Mouse (Mus musculus) activated CD4-positive, CD25-positive, alpha-beta regulatory T cell, adult 4 months (primary cell): ENCODE measurements around the gene Slc39a7. TPM values are rescaled to one million over a fixed set of nuclear protein-coding genes. Genes with fewer than 3 reads are reported as not detected.
"Not testable (repeated sequence)": the region's sequence is repeated elsewhere in the genome, so short reads cannot be mapped to it uniquely, and the experiment has no call there.

Source experiments
- ATAC-seq: one replicate; pipeline ENCODE4 v1.8.0; 2017
- polyA plus RNA-seq, 2 experiments: library from polyadenylated mRNA; unstranded; fragments of 100-300 nt; shearing (Covaris generic); gene quantifications; one replicate each; pipeline ENCODE4 v1.2.1; 2017

Slc39a7 gene
- polyA plus RNA-seq, 2 experiments from 2014 or later, result 34.6 to 49.4 TPM

DNA sequence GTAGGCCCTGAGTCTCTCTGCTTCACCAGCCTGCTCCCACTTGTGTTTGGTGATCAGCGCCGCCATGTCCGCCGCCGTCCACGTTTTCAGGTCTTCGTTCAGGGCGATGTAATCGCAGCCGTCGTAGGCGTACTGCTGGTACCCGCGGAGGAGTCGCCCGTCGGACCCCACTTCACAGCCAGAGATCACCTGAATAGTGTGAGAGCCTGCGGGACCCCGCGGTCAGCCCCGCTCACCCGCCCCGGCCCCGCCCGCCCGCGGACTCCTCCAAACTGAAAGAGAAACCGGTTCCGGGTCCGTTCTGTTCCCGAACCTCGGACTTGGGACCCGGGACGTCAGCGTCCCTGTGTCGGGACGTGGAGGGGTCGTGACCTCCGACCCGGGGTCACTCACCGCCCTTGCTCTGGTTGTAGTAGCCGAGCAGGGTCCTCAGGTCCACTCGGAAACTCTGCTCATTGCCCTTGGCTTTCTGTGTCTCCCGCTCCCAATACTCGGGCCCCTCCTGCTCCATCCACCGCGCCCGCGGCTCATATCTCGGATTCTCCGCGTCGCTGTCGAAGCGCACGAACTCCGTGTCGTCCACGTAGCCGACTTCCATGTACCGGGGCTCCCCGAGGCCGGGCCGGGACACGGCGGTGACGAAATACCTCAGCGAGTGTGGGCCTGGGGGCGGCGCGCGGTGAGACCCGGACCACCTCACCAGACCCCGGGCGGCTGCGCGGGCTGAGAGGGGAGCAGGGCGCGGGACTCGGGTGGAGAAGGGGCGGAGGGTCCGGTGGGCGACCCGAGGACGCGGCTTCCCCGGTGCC is 31.9 kb downstream of the Slc39a7 start:
- peak; percentile 4 for ATAC-seq

DNA sequence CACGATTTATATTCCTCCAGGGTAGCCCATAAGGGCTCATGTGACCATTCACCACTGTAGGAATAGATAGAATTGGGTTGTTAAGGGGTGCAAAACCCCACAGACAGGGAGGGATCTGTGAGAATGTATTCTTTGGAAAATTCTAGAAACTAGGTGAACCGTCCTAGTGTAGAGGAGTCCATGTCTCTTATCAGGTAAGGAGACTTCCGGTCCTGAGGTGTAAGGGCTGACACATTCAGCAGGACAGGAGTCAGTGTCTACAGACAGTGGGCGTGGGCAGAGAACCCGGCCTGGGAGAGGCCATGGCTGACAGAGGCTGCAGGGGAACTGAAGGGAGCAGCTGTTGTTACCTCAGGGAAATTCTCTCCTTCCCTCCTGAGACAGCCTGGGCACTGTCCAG is 32.8 kb downstream of the Slc39a7 start:
- ATAC-seq, result not testable (repeated sequence)

DNA sequence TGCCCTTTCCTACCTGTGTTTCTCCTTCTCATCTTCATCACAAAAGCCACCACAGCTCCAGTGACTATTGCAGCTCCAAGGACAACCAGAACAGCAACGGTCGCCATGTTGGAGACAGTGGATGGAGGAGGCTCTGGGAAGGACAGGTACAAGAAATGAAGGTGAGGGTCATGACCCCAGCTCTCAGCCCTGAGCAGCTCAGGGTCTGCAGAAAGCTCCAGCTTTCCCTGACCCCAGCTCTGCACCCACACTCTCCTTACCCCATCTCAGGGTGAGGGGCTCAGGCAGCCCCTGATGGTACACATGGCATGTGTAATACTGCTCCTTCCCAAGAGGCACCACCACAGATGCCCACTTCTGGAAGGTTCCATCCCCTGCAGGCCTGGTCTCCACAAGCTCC is 34.5 kb downstream of the Slc39a7 start:
- not testable (repeated sequence) for ATAC-seq

DNA sequence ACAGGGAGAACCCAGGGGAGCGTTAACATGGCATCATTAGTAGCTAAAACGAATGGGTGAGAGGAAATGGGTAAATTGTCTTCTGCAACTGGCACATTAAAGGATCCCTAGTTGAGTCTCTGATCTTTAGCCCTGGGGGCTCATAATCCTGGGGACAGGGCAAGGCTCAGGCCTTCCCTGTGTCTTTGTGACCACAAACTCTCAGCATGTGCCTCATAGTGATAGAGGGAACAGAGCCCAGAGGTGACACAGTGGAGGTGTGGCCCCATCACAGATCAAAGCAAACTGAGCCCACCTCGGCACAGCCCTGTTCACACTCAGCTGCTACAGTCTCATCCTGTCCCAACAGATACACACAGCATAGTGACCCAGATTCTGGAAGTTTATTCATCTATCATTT is 35.8 kb downstream of the Slc39a7 start:
- ATAC-seq, result no peak

DNA sequence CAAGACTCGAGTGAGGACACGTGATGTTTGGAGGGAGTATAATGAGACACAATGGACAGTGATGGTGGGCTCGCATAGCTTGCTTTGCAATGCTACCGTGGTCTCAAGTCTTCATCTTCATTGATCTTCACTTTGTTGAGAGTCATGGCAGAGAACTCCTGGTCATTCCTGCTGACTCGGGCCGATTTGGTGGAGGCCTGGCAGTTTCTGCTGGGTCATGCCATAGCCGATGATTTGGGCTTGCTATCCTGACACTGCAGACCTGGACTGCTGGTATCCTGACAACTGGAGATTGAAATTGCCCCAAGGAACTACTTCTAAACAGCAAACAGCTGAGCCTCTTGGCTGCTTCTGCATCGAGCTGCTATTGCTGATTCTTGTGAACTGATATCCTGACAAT is 36.5 kb downstream of the Slc39a7 start:
- no peak for ATAC-seq

DNA sequence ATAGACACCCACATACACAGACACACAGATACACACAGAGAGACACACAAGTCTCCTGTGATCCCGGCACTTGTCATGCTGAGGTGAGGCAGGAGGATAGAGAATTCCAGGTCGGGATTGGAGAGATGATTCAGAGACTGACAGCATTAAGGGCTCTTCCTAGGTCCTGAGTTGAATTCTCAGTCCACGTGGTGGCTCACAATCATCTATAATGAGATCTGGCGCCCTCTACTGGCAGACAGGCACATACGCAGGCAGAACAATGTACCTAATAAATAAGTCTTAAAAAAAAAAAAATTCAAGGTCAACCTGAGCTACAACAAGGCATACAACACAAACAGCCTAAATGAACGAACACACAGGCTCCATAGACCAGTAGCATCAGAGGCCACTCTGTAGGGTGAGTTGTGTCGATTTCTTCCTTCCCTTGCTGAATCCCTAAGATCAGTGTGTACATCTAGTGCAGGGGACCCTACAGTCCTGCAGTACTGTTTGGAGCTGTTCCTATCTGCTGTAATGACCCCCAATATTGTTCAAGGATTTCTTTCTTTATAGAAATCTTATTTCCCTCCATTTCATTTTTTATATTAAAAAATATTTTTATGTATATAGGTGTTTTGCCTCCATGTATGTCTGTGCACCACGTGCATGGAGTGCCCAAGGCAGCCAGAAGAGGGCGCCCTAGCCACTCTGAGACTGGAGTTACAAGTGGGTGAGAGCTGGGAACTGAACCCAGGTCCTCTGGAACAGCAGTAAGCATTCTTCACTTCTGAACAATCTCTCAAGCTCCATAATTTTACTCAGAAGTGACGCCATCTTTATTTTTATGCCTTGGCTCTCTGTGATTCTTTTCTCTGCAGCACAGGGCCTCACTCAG is 39.5 kb downstream of the Slc39a7 start:
- ATAC-seq, result peak; percentile 50

DNA sequence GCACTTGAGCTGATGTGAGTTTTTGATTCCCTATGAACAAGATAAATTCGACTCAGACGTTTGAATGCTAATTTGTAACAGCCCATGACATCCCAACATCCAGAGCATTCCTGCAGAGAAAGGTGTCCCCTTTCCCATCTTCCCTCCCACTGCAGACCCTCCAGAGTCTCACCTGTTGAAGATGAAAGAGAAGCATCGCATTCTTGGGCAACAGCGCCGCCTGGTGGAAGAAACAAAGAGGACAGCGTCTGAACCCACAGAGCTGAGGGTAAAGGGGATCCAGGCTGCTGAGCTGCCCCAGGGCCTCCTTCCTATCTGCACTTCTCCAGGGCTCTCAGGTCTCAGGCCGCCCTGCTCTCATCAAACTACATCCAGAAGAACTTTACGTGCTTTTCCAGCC is 49.3 kb downstream of the Slc39a7 start:
- not testable (repeated sequence) for ATAC-seq

DNA sequence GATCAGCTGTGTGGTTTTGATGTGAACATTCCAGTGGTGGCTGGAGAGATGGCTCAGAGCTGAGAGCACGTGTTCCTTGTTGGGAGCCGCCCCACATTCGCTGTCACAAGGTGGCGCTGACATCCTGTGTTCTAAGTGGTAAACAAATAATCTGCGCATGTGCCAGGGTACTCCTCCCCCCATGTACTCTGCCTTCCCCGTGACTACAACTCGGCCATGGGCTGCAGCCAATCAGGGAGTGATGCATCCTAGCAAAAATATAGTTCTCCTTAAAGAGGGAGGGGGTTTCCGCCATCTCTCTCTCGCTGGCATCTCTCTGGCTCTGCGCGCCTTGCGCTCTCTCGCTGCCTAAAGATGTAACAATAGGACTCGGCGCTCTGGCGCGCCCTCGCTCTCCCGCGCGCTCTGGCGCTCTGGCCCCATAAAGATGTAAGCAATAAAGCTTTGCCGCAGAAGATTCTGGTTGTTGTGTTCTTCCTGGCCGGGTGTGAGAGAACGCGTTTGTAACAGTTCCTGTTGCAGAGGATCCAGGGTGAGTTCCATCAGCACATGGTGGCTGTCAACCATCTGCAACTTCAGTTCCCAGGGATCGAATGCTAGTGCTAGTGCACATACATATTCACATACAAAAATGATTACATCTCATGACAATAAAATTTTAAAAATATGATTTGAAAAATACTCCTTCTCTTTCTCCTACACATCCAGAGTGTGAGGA is 50.1 kb downstream of the Slc39a7 start:
- peak; percentile 66 for ATAC-seq

DNA sequence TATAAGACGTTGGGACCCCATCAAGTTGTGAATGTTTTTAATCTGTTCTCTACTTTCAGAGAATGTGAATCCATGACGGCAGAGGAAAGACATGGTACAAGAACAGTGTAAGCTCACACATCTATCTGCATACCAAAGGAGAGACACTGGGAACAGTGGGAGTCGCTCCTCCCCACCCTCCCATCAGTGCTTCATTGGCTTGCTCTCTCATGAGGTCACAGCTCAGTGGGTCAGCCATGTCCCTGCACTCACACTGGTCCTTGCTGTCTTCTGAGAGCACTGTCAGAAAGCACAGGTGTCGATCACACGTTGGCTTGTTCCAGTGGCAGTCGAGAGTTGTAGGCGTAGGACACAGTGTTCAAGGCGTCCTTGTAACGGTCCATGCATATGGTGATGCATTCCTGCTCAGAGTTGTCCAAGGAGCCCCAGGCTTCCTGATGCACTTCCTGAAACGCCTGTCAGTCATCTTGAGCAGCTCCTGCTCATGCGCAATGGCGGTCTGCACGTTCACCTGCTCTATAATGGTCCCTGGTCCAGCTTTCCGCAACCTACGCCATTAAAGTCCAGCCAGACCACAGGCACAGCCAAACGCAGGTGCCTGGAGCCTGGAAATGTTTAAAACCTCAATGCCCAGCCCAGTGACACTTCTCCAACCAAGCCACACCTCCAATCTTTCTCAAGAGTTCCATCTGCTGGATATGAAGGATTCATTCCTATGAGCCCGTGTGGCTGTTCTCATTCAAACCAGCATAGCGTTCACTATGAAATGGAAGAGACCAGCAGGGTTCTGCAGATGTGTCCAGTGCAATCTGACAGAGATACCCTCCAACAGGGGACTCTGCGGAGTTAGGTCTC is 51.1 kb downstream of the Slc39a7 start:
- ATAC-seq, result no peak

DNA sequence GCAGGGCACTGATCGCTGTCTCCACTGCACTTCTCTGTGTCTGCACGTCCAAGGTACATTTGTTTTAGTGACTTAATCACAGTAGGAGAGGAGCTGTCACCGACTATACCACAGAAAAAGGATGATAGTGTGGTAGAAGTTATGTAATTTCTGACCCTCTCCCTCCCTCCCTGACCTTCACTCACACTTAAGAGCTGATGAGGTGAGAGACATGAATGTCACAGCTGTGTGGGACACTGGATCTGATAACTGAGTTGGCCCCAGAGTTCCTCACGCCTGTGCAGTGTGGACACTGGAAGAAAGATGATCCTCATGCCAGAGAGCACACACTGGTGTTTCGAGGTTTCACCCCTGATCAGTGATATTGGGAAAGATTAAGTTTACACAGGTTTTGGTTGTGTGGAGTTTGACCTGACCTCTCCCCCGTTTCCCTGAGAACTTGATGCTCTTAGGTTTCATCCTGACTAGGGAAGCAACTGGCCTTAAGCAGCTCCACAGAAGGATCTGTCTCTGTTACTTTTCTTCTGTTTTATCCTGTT is 51.9 kb downstream of the Slc39a7 start:
- no peak for ATAC-seq

DNA sequence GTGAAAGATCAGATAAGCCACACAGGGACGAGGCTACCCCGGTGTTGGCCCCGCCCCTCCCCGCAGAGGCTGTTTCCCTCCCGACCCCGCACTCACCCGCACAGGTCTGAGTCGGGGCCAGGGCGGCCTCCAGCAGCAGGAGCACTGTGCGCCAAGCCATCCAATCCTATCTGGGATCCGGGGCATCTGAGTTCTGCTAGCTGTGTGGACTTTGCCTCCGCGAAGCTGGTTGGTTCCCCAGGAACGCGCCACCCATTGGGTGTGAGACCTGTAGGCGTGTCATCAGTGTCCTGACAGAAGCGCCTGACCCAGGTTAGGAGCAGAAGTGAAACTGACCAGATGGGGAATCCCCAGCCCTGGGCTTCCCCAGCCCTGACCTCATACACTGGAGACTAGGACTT is 52.9 kb downstream of the Slc39a7 start:
- peak; percentile 70 for ATAC-seq

Other genes starting within 250 kb of the Slc39a7 start
- gene Angptl4, start 249.9 kb downstream of the Slc39a7 start, polyA plus RNA-seq, result 1 to 10 TPM; 3.7 to 4.8 TPM
- gene Kank3, start 221.2 kb downstream of the Slc39a7 start, polyA plus RNA-seq, result 1 to 10 TPM; 1.9 to 3.3 TPM
- 1,000 to 10,000 TPM; 1,524 to 2,342 TPM for gene Rps28, start 207.1 kb downstream of the Slc39a7 start, polyA plus RNA-seq
- 100 to 1,000 TPM; 389 to 432 TPM for gene Ndufa7, start 207.1 kb downstream of the Slc39a7 start, polyA plus RNA-seq
- gene Cd320, start 188.6 kb downstream of the Slc39a7 start, polyA plus RNA-seq, result 10 to 100 TPM; 11.4 to 15.9 TPM
- not detected for gene Gm7029, start 157.8 kb downstream of the Slc39a7 start, polyA plus RNA-seq
- gene Kifc1, start 141.0 kb downstream of the Slc39a7 start, polyA plus RNA-seq, result 1 to 10 TPM; 1.5 to 2.5 TPM
- 10 to 100 TPM in 1 of 2 experiments, 1 to 10 TPM in 1; 6.5 to 15.4 TPM for gene Platr17, start 126.5 kb downstream of the Slc39a7 start, polyA plus RNA-seq
- gene Daxx, start 122.3 kb downstream of the Slc39a7 start, polyA plus RNA-seq, result 100 to 1,000 TPM in 1 of 2 experiments, 10 to 100 TPM in 1; 97.4 to 149 TPM
- 100 to 1,000 TPM; 299 to 436 TPM for gene Tapbp, start 115.8 kb downstream of the Slc39a7 start, polyA plus RNA-seq
- gene Zbtb22, start 115.8 kb downstream of the Slc39a7 start, polyA plus RNA-seq, result 1 to 10 TPM; 4.1 to 4.7 TPM
- 10 to 100 TPM; 26.5 to 34.3 TPM for gene Rgl2, start 102.1 kb downstream of the Slc39a7 start, polyA plus RNA-seq
- 100 to 1,000 TPM; 113 to 146 TPM for gene Pfdn6, start 91.3 kb downstream of the Slc39a7 start, polyA plus RNA-seq
- 10 to 100 TPM; 11.8 to 16.6 TPM for gene Wdr46, start 91.0 kb downstream of the Slc39a7 start, polyA plus RNA-seq
- gene B3galt4, start 80.2 kb downstream of the Slc39a7 start, polyA plus RNA-seq, result 10 to 100 TPM; 18.7 to 19.0 TPM
- 10 to 100 TPM; 25.1 to 28.2 TPM for gene Vps52, start 75.9 kb downstream of the Slc39a7 start, polyA plus RNA-seq
- 1,000 to 10,000 TPM; 6,680 to 7,218 TPM for gene Rps18, start 75.7 kb downstream of the Slc39a7 start, polyA plus RNA-seq
- 1,000 to 10,000 TPM; 4,668 to 6,585 TPM for gene H2-K1, start 31.3 kb downstream of the Slc39a7 start, polyA plus RNA-seq
- 1 to 10 TPM; 2.2 to 3.4 TPM for gene Ring1, start 7.0 kb downstream of the Slc39a7 start, polyA plus RNA-seq
- 10 to 100 TPM; 29.3 to 35.2 TPM for gene H2-Ke6, start 3.6 kb downstream of the Slc39a7 start, polyA plus RNA-seq
- 1 to 10 TPM; 7.2 to 9.0 TPM for gene Rxrb, start 130 bp upstream of the Slc39a7 start, polyA plus RNA-seq
- gene Col11a2, start 7.8 kb upstream of the Slc39a7 start, polyA plus RNA-seq, result under 1 TPM; 0.07 to 0.20 TPM
- gene H2-Oa, start 60.7 kb upstream of the Slc39a7 start, polyA plus RNA-seq, result 10 to 100 TPM; 42.9 to 45.4 TPM
- gene H2-DMa, start 87.9 kb upstream of the Slc39a7 start, polyA plus RNA-seq, result 100 to 1,000 TPM; 152 to 211 TPM
- gene Brd2, start 91.0 kb upstream of the Slc39a7 start, polyA plus RNA-seq, result 100 to 1,000 TPM in 1 of 2 experiments, 10 to 100 TPM in 1; 99.8 to 116 TPM
- gene H2-DMb2, start 111.6 kb upstream of the Slc39a7 start, polyA plus RNA-seq, result 10 to 100 TPM in 1 of 2 experiments, 1 to 10 TPM in 1; 4.8 to 19.7 TPM
- 1 to 10 TPM; 1.9 to 3.7 TPM for gene H2-DMb1, start 121.4 kb upstream of the Slc39a7 start, polyA plus RNA-seq
- gene Tap1, start 155.9 kb upstream of the Slc39a7 start, polyA plus RNA-seq, result 100 to 1,000 TPM; 134 to 207 TPM
- 100 to 1,000 TPM; 320 to 348 TPM for gene Psmb9, start 156.1 kb upstream of the Slc39a7 start, polyA plus RNA-seq
- gene Psmb8, start 166.0 kb upstream of the Slc39a7 start, polyA plus RNA-seq, result 1,000 to 10,000 TPM in 1 of 2 experiments, 100 to 1,000 TPM in 1; 892 to 1,228 TPM
- gene Tap2, start 171.8 kb upstream of the Slc39a7 start, polyA plus RNA-seq, result 100 to 1,000 TPM in 1 of 2 experiments, 10 to 100 TPM in 1; 68.0 to 148 TPM
- gene H2-Ob, start 207.2 kb upstream of the Slc39a7 start, polyA plus RNA-seq, result 10 to 100 TPM; 57.3 to 70.9 TPM
- gene H2-Ab1, start 226.0 kb upstream of the Slc39a7 start, polyA plus RNA-seq, result 10 to 100 TPM in 1 of 2 experiments, 1 to 10 TPM in 1; 3.7 to 69.9 TPM